Mouse (Mus musculus): ENCODE results near the gene Gli1. TPM values are rescaled to one million over a fixed set of nuclear protein-coding genes. Genes with fewer than 3 reads are reported as not detected.

The Gli1 gene
- polyA plus RNA-seq (2012; rRNA removed): 2.7 and 2.9 TPM in 2 replicates

- Histone ChIP-seq H3K36me3 (ENCODE audit: control insufficient read depth, insufficient read depth, low read length) (no peaks in the 10 kb centered on the region), H3K4me1 (ENCODE audit: control insufficient read depth, insufficient read depth, low read length) (peaks cover 19% of the 10 kb centered on the region), H3K27me3 (ENCODE audit: control insufficient read depth, insufficient read depth, low read length) (no peaks in the 10 kb centered on the region), H3K4me3 (ENCODE audit: control insufficient read depth, low read depth, low read length) (peak within 1 kb of the TSS; percentile 50), H3K27ac (ENCODE audit: control insufficient read depth, insufficient read depth, low read depth, low read length) (no peak within 1 kb of the TSS; the same call in 1 of the 2 replicates)
- TF ChIP-seq POLR2A (IDR thresholded peaks at IDR 0.05; ENCODE audit: control insufficient read depth, low read depth, low read length) (no peak), CTCF (IDR thresholded peaks at IDR 0.05; ENCODE audit: control insufficient read depth, insufficient read depth, insufficient replicate concordance, low read depth, low read length) (peak; percentile 89)
Measured at GRCm38 (mm10) chr10:127341891-127342639, at the start of gene Gli1. TSS of gene Gli1 (minus strand) at chr10:127341974.

- Histone ChIP-seq H3K36me3 (ENCODE audit: control insufficient read depth, insufficient read depth, low read length) (no peaks in the 10 kb centered on the region), H3K27ac (ENCODE audit: control insufficient read depth, insufficient read depth, low read depth, low read length) (peak overlapping the region; percentile 36; the same call in 1 of the 2 replicates), H3K4me3 (ENCODE audit: control insufficient read depth, low read depth, low read length) (no peak overlapping the region), H3K27me3 (ENCODE audit: control insufficient read depth, insufficient read depth, low read length) (no peaks in the 10 kb centered on the region), H3K4me1 (ENCODE audit: control insufficient read depth, insufficient read depth, low read length) (peaks cover 5% of the 10 kb centered on the region)
- no peak for TF ChIP-seq POLR2A (IDR thresholded peaks at IDR 0.05; ENCODE audit: control insufficient read depth, low read depth, low read length)
- no peak for TF ChIP-seq CTCF (IDR thresholded peaks at IDR 0.05; ENCODE audit: control insufficient read depth, insufficient read depth, insufficient replicate concordance, low read depth, low read length)
Measured at GRCm38 (mm10) chr10:127381743-127382134, 40.0 kb upstream of the Gli1 start.

GRCm38 (mm10) chr10:127380767-127381742, 39.3 kb upstream of the Gli1 start:
- Histone ChIP-seq H3K27me3 (ENCODE audit: control insufficient read depth, insufficient read depth, low read length) (no peaks in the 10 kb centered on the region), H3K4me1 (ENCODE audit: control insufficient read depth, insufficient read depth, low read length) (peaks cover 5% of the 10 kb centered on the region), H3K27ac (ENCODE audit: control insufficient read depth, insufficient read depth, low read depth, low read length) (peak overlapping the region; percentile 85), H3K36me3 (ENCODE audit: control insufficient read depth, insufficient read depth, low read length) (no peaks in the 10 kb centered on the region), H3K4me3 (ENCODE audit: control insufficient read depth, low read depth, low read length) (peak overlapping the region; percentile 93)
- TF ChIP-seq POLR2A (IDR thresholded peaks at IDR 0.05; ENCODE audit: control insufficient read depth, low read depth, low read length): no peak
- TF ChIP-seq CTCF (IDR thresholded peaks at IDR 0.05; ENCODE audit: control insufficient read depth, insufficient read depth, insufficient replicate concordance, low read depth, low read length): no peak

- peak within 1 kb of the TSS; percentile 85 for H3K27ac ChIP-seq (ENCODE audit: control insufficient read depth, insufficient read depth, low read depth, low read length)
- no peak for TF ChIP-seq CTCF (IDR thresholded peaks at IDR 0.05; ENCODE audit: control insufficient read depth, insufficient read depth, insufficient replicate concordance, low read depth, low read length)
- peak; percentile 66 for TF ChIP-seq POLR2A (IDR thresholded peaks at IDR 0.05; ENCODE audit: control insufficient read depth, low read depth, low read length)
- H3K27me3 ChIP-seq (ENCODE audit: control insufficient read depth, insufficient read depth, low read length): no peaks in the 10 kb centered on the region
- peak within 1 kb of the TSS; percentile 93 for H3K4me3 ChIP-seq (ENCODE audit: control insufficient read depth, low read depth, low read length)
- H3K4me1 ChIP-seq (ENCODE audit: control insufficient read depth, insufficient read depth, low read length): peaks cover 5% of the 10 kb centered on the region
- no peaks in the 10 kb centered on the region for H3K36me3 ChIP-seq (ENCODE audit: control insufficient read depth, insufficient read depth, low read length)
Measured at GRCm38 (mm10) chr10:127380251-127380691, 38.5 kb upstream of the Gli1 start, which contains the start of gene R3hdm2. TSS of gene R3hdm2 (plus strand) at chr10:127380327.

GRCm38 (mm10) chr10:127379654-127380053, 37.9 kb upstream of the Gli1 start:
- Histone ChIP-seq H3K27me3 (ENCODE audit: control insufficient read depth, insufficient read depth, low read length) (no peaks in the 10 kb centered on the region), H3K4me3 (ENCODE audit: control insufficient read depth, low read depth, low read length) (peak overlapping the region; percentile 81), H3K36me3 (ENCODE audit: control insufficient read depth, insufficient read depth, low read length) (no peaks in the 10 kb centered on the region), H3K4me1 (ENCODE audit: control insufficient read depth, insufficient read depth, low read length) (peaks cover 5% of the 10 kb centered on the region), H3K27ac (ENCODE audit: control insufficient read depth, insufficient read depth, low read depth, low read length) (no peak overlapping the region)
- no peak for TF ChIP-seq CTCF (IDR thresholded peaks at IDR 0.05; ENCODE audit: control insufficient read depth, insufficient read depth, insufficient replicate concordance, low read depth, low read length)
- TF ChIP-seq POLR2A (IDR thresholded peaks at IDR 0.05; ENCODE audit: control insufficient read depth, low read depth, low read length): no peak

GRCm38 (mm10) chr10:127377700-127378099, 35.9 kb upstream of the Gli1 start:
- H3K4me3 ChIP-seq (ENCODE audit: control insufficient read depth, low read depth, low read length): no peak overlapping the region
- H3K4me1 ChIP-seq (ENCODE audit: control insufficient read depth, insufficient read depth, low read length): peaks cover 5% of the 10 kb centered on the region
- no peak overlapping the region for H3K27ac ChIP-seq (ENCODE audit: control insufficient read depth, insufficient read depth, low read depth, low read length)
- no peaks in the 10 kb centered on the region for H3K27me3 ChIP-seq (ENCODE audit: control insufficient read depth, insufficient read depth, low read length)
- TF ChIP-seq CTCF (IDR thresholded peaks at IDR 0.05; ENCODE audit: control insufficient read depth, insufficient read depth, insufficient replicate concordance, low read depth, low read length) (no peak), POLR2A (IDR thresholded peaks at IDR 0.05; ENCODE audit: control insufficient read depth, low read depth, low read length) (no peak)
- no peaks in the 10 kb centered on the region for H3K36me3 ChIP-seq (ENCODE audit: control insufficient read depth, insufficient read depth, low read length)

GRCm38 (mm10) chr10:127371023-127371422, 29.2 kb upstream of the Gli1 start:
- Histone ChIP-seq H3K4me1 (ENCODE audit: control insufficient read depth, insufficient read depth, low read length) (peaks cover 8% of the 10 kb centered on the region), H3K4me3 (ENCODE audit: control insufficient read depth, low read depth, low read length) (no peak overlapping the region), H3K27me3 (ENCODE audit: control insufficient read depth, insufficient read depth, low read length) (no peaks in the 10 kb centered on the region), H3K27ac (ENCODE audit: control insufficient read depth, insufficient read depth, low read depth, low read length) (no peak overlapping the region), H3K36me3 (ENCODE audit: control insufficient read depth, insufficient read depth, low read length) (no peaks in the 10 kb centered on the region)
- TF ChIP-seq POLR2A (IDR thresholded peaks at IDR 0.05; ENCODE audit: control insufficient read depth, low read depth, low read length) (no peak), CTCF (IDR thresholded peaks at IDR 0.05; ENCODE audit: control insufficient read depth, insufficient read depth, insufficient replicate concordance, low read depth, low read length) (no peak)

All from testis, adult 2 months (tissue).